ENCODE assay signal across 18 mouse cellular contexts in genomic region chr11:55633901-55634300, GRCm38 (mm10). TPM values are rescaled to one million over a fixed set of nuclear protein-coding genes. Genes with fewer than 3 reads are reported as not detected.
DNase-seq lines count a peak whose midpoint lies in the region; ATAC-seq and TF ChIP-seq lines count a peak whose summit lies in the region.
"Had no signal": no experiment of that assay in that cellular context is flagged by ENCODE, and none has a peak within 500 bp of the region (broad histone marks: within the 10 kb centered on the region; RNA-seq: fewer than 3 reads in every experiment).

No protein-coding gene starts in this region.

- H3K36me3 ChIP-seq in midbrain, postnatal 0 days (ENCODE audit: insufficient read depth, low read length): no peaks in the 10 kb centered on the region
- no peaks in the 10 kb centered on the region for H3K36me3 ChIP-seq in midbrain, embryonic 11.5 days (ENCODE audit: control insufficient read depth, insufficient read depth, low read length)
- no peaks in the 10 kb centered on the region for H3K36me3 ChIP-seq in lung, postnatal 0 days (ENCODE audit: insufficient read depth, low read length)
- H3K36me3 ChIP-seq: kidney, embryonic 15.5 days had no signal

- peak; percentile 33 for DNase-seq in midbrain, postnatal 0 days (ENCODE audit: low spot score)
- no peak for DNase-seq in midbrain, embryonic 11.5 days (ENCODE audit: low spot score, missing footprints)
- DNase-seq in embryo, embryonic 10.5 days (ENCODE audit: low spot score): peak; percentile 69
- peak; percentile 4 for DNase-seq in layer of hippocampus, adult 9-10 months (ENCODE audit: low spot score)
- peak; percentile 3 for DNase-seq in yolk sac, embryonic 10.5 days (ENCODE audit: low spot score)
- DNase-seq in kidney, postnatal 10 days: no peak
- no peak for DNase-seq in lung, postnatal 0 days (ENCODE audit: low spot score)
- DNase-seq in frontal cortex, postnatal 25 days (ENCODE audit: low spot score in 2 of 2): no peak
- DNase-seq: liver, postnatal 0 days; right cerebral cortex, postnatal 4 days had no signal

- TF ChIP-seq CTCF in midbrain, postnatal 0 days (IDR thresholded peaks at IDR 0.05): no peak
- TF ChIP-seq CTCF in lung, postnatal 0 days (IDR thresholded peaks at IDR 0.05): no peak

- H3K4me3 ChIP-seq in midbrain, postnatal 0 days (ENCODE audit: low read depth, low read length): no peak overlapping the region
- no peak overlapping the region for H3K4me3 ChIP-seq in midbrain, embryonic 11.5 days (ENCODE audit: low read depth, low read length)
- no peak overlapping the region for H3K4me3 ChIP-seq in lung, postnatal 0 days (ENCODE audit: low read depth, low read length)
- H3K4me3 ChIP-seq: erythroblast, embryonic 14.5 days; kidney, embryonic 15.5 days had no signal

- no peak overlapping the region for H3K9ac ChIP-seq in midbrain, postnatal 0 days (replicated peaks; ENCODE audit: low read length, poor library complexity, severe bottlenecking)
- no peak overlapping the region for H3K9ac ChIP-seq in midbrain, embryonic 11.5 days (ENCODE audit: low read length)
- no peak overlapping the region for H3K9ac ChIP-seq in lung, postnatal 0 days (replicated peaks; ENCODE audit: low read depth)
- H3K9ac ChIP-seq: kidney, embryonic 15.5 days; liver, postnatal 0 days had no signal

- H3K27me3 ChIP-seq in midbrain, postnatal 0 days (ENCODE audit: insufficient read depth, low read length): no peaks in the 10 kb centered on the region
- no peaks in the 10 kb centered on the region for H3K27me3 ChIP-seq in midbrain, embryonic 11.5 days (ENCODE audit: control insufficient read depth, insufficient read depth, low read length)
- H3K27me3 ChIP-seq in lung, postnatal 0 days (replicated peaks; ENCODE audit: insufficient read depth, low read length): no peaks in the 10 kb centered on the region
- H3K27me3 ChIP-seq: kidney, embryonic 15.5 days had no signal

- no peak for ATAC-seq in midbrain, postnatal 0 days (ENCODE audit: low FRiP score)
- no peak for ATAC-seq in midbrain, embryonic 11.5 days (ENCODE audit: low FRiP score)
- no peak for ATAC-seq in lung, postnatal 0 days
- ATAC-seq: activated CD4-positive, CD25-positive, alpha-beta regulatory T cell, adult 4 months; CD4-positive, CD25-positive, alpha-beta regulatory T cell, adult 4 months; liver, postnatal 0 days had no signal

- H3K27ac ChIP-seq in midbrain, postnatal 0 days (ENCODE audit: low read depth, low read length): no peak overlapping the region
- no peak overlapping the region for H3K27ac ChIP-seq in midbrain, embryonic 11.5 days (ENCODE audit: low read depth, low read length)
- no peak overlapping the region for H3K27ac ChIP-seq in lung, postnatal 0 days (ENCODE audit: low read length)
- H3K27ac ChIP-seq: kidney, embryonic 15.5 days had no signal

- TF ChIP-seq EP300 in lung, postnatal 0 days (IDR thresholded peaks at IDR 0.05): no peak

- H3K4me1 ChIP-seq in midbrain, postnatal 0 days (ENCODE audit: insufficient read depth, low read length): no peaks in the 10 kb centered on the region
- H3K4me1 ChIP-seq in midbrain, embryonic 11.5 days (ENCODE audit: control insufficient read depth, insufficient read depth, low read length): no peaks in the 10 kb centered on the region
- no peaks in the 10 kb centered on the region for H3K4me1 ChIP-seq in lung, postnatal 0 days (ENCODE audit: insufficient read depth, low read depth, low read length)
- H3K4me1 ChIP-seq: kidney, embryonic 15.5 days had no signal

- H3K9me3 ChIP-seq in midbrain, postnatal 0 days (ENCODE audit: low read length): no peaks in the 10 kb centered on the region
- H3K9me3 ChIP-seq in midbrain, embryonic 11.5 days (ENCODE audit: control insufficient read depth, low read length): no peaks in the 10 kb centered on the region
- no peaks in the 10 kb centered on the region for H3K9me3 ChIP-seq in lung, postnatal 0 days (ENCODE audit: low read length)
- H3K9me3 ChIP-seq: kidney, embryonic 15.5 days had no signal

- H3K4me2 ChIP-seq in midbrain, postnatal 0 days (ENCODE audit: low read depth, low read length, poor library complexity, severe bottlenecking): no peak overlapping the region
- H3K4me2 ChIP-seq in midbrain, embryonic 11.5 days: no peak overlapping the region
- H3K4me2 ChIP-seq in lung, postnatal 0 days (replicated peaks; ENCODE audit: low read depth, low read length): no peak overlapping the region
- H3K4me2 ChIP-seq: kidney, embryonic 15.5 days had no signal

RNA-seq across cellular contexts. Expression of gene Glra1, which starts 25.9 kb away (rescaled TPM):
- 1.9 and 4.4 TPM in 2 replicates for total RNA-seq in midbrain, postnatal 0 days (2014; rRNA removed)
- polyA plus RNA-seq in midbrain, postnatal 0 days (2015; fragmentation: Nextera tagmentation; extraction: Ambion mirVana): 0.43 and 0.47 TPM in 2 replicates
- 0.07 TPM in 1 of 2 replicates, not detected in the other for polyA plus RNA-seq in midbrain, embryonic 11.5 days (2014; fragmentation: Nextera tagmentation; extraction: Ambion mirVana)
- polyA plus RNA-seq in lung, postnatal 0 days (2015; fragmentation: Nextera tagmentation; extraction: Ambion mirVana): not detected in 2 replicates
- total RNA-seq: monocyte, adult 5-6 weeks had no signal
- polyA plus RNA-seq: activated CD4-positive, CD25-positive, alpha-beta regulatory T cell, adult 4 months; CD4-positive, CD25-positive, alpha-beta regulatory T cell, adult 4 months; erythroblast, embryonic 14.5 days; gonadal fat pad, adult 2 months; heart, embryonic 16.5 days; kidney, embryonic 15.5 days; liver, postnatal 0 days; thymus, postnatal 0 days had no signal

Comparison
In these comparisons a context has a peak if more than half of its experiments do, and no peak if none do; other contexts are left out.
1. DNase-seq: peak in midbrain, postnatal 0 days (single experiment), embryo, embryonic 10.5 days (single experiment), layer of hippocampus, adult 9-10 months (single experiment) and yolk sac, embryonic 10.5 days (single experiment); none in midbrain, embryonic 11.5 days (single experiment), kidney, postnatal 10 days (single experiment), lung, postnatal 0 days (single experiment) and frontal cortex, postnatal 25 days (0 of 2).